Mouse (Mus musculus): ENCODE data around the gene Mfsd12.

The Mfsd12 gene

GRCm38 (mm10) chr10:81403511-81403910, 46.2 kb downstream of the Mfsd12 start:
- no peak for DNase-seq (ENCODE audit: low spot score)

GRCm38 (mm10) chr10:81404082-81404481, 46.8 kb downstream of the Mfsd12 start:
- no peak for DNase-seq (ENCODE audit: low spot score)

GRCm38 (mm10) chr10:81404720-81405119, 47.4 kb downstream of the Mfsd12 start:
- no peak for DNase-seq (ENCODE audit: low spot score)

- no peak for DNase-seq (ENCODE audit: low spot score)
Observed at GRCm38 (mm10) chr10:81405588-81406201, 48.4 kb downstream of the Mfsd12 start.

DNA sequence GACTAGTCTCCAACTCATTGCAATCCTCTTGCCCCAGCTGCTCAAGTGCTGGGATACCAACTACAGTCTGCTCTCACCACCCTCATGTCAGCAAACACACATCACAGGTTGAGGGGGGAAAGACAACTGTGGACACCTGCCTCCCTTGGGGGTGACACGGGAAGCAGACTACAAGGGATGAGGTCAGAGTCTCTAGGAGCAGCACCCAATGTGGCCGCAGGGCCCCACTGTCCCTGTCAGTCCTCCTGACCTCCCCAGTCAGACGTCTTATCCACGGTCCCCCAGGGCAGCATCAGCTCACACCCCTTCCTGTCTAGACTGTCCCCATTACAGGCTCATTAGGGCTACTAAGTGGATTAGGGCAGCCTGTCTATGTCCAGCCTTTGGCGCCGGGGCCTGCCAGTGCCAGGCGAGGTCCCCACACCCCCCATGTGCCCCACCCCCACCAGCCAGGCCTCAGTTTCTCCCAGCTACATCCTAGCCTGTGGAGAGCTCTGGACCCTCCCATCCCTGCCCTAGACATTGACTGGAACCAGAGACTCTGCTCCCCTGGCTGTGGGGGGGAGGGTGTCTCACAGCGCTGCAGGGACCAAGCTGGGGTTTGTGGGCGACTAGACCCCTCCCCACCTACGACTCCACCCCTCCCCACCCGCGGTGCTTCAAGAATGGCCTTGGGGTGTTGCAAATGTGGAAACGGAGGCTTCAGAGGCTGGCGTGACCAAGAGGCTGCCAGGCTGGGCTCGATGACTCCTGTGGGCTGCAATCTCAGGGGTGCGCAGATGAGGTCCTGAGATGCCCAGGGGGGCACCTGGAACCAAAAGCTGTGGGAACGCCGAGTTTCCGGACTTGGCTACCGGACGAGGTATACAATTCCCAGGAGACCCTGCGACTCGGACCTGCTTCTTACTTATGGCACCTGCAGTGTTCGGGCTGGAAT, 49.5 kb downstream of the Mfsd12 start:
- no peak for DNase-seq (ENCODE audit: low spot score)

- DNase-seq (ENCODE audit: low spot score) = peak; percentile 80
Observed at GRCm38 (mm10) chr10:81407539-81408423, 50.5 kb downstream of the Mfsd12 start.

DNA sequence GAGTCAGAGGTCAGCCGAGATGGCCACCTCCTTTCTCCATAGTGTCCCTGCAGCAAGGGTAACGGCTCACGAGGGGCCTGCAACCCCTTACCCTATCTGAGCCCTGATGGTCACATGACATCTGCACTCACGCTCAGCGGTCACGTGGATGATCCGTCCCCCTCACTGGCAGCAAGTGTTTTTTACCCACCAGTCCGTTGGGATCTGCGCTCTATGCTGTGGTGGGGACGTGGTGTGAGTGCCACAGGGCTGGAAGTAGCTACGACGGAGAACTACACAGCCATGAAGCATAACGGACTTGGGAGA, 51.1 kb downstream of the Mfsd12 start:
- DNase-seq (ENCODE audit: low spot score) = no peak

DNA sequence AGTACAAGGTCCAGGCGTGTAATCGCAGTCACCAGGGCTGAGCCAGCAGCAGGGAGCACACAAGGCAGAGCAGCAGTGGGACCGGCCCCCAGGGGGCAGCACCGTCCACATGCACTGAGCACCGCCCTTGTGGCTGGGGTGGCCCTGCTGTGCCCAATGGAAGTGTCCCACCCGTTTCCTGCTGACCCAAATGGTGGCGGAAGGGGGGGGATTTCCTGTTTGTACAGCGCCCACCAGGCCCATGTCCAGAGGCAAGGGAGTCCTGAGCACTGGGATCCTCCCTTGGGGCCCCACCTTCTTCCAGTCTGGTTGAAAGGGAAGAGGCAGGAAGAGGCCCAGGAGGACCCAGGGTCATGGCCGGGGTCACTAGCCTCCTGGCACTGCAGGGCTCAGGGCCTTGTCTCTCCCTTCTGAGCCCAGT, 51.6 kb downstream of the Mfsd12 start:
- no peak for DNase-seq (ENCODE audit: low spot score)

DNA sequence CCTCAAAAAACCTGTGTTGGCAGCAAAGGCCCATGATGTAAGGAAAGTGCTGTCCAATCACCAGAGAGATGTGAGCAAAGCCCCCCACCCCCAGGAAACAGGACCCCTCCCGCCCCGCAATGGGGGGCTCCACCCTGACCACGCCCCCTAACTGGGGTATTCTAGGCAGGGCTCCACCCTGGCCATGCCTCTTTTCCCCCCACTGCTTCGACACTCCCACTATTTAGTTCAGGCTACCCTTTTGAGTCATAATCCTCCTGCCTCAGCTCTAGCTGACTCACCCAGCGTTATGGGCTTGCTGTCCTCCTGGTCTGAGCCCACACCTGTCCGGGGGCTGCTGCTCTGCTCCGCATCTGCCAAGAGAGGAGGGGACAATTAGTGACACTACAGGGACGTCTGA, 52.0 kb downstream of the Mfsd12 start:
- DNase-seq (ENCODE audit: low spot score) = no peak

- no peak for DNase-seq (ENCODE audit: low spot score)
Observed at GRCm38 (mm10) chr10:81410350-81410749, 53.1 kb downstream of the Mfsd12 start.

- DNase-seq (ENCODE audit: low spot score) = no peak
Observed at GRCm38 (mm10) chr10:81410981-81411380, 53.7 kb downstream of the Mfsd12 start.

GRCm38 (mm10) chr10:81411471-81412400, 54.4 kb downstream of the Mfsd12 start:
- peak; percentile 65 for DNase-seq (ENCODE audit: low spot score)

DNA sequence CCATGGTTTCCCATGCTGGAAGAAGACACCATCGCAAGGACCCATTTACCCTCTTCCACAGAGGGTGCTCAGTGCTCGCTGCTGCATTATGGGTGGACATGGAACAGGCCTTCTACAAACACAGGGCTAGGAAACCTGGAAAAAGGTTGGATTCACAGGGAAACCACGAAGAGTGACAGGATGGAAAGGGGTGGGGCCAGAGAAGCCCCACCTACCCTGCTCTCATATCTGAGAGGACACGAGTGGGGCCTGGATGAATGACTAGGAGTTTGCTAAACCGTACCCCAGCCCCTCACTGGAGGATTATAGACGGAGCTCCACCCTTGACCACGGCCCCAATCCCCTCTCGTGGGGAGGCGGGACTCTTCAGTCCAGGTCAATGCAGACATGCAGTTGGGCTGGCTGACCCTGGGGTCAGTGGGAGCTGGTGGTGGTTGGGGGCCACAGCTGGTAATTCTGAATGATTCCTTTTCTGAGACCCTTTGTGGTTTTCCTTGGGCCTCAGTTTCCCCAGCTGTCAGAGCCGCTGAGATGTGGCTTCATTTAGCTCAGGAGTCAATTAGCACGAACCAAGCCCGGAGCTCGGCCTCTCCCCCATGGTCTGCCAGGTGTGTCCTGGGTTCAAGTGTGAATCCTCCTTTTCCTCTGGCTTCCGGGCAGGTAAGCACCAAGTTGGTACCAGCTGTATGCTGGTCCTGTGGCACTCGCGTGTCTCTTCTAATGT, 55.5 kb downstream of the Mfsd12 start:
- no peak for DNase-seq (ENCODE audit: low spot score)

DNA sequence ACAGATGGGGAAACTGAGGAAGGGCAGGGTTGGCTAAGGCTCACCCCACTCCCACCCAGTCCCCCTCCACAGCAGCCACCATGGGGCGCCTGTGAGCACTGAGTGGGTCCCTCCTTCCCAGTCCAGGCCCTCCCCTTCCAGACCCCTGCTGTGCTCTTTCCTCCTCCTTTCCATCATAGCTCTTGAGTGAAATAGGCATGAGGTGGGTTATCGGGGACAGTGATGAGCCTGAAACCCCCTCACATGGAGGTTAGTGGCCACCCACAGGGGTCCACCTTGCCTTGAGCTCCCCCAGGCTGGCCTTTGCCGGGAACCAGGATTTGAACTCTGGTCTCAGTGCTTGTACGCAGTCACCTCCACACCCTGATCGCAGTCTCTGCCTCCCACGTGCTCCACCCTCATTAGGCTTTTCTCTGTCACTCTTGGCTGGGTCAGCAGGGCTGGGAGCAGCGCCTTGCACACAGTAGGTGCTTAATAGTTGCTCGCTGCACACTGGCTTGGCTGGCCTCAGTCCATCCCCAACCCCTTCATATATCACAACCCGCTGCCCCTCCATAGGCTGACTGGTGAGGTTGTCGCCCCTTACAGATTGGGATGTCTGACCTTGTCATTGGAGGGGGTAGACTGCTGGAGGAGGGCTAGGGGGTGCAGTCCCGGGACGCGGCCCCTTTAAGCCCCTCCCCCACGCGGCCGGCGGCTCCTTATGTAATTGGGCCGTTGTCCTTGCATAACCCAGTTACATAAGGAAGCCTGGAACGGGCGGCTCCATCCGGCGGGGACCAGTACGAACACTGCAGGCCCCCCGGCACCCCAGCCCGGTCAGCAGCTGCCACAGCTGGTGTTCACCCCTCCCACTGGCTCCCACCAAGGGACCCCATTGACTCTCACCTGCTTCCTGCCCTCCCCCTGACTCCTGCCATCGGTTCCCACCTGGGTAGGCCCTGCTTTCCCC, 56.3 kb downstream of the Mfsd12 start:
- peak; percentile 75 for DNase-seq (ENCODE audit: low spot score)

- DNase-seq (ENCODE audit: low spot score) = no peak
Observed at GRCm38 (mm10) chr10:81414682-81415081, 57.4 kb downstream of the Mfsd12 start.

GRCm38 (mm10) chr10:81415146-81415545, 57.9 kb downstream of the Mfsd12 start:
- DNase-seq (ENCODE audit: low spot score) = no peak
